ENCODE assay signal across 23 mouse cellular contexts in the genomic region with DNA sequence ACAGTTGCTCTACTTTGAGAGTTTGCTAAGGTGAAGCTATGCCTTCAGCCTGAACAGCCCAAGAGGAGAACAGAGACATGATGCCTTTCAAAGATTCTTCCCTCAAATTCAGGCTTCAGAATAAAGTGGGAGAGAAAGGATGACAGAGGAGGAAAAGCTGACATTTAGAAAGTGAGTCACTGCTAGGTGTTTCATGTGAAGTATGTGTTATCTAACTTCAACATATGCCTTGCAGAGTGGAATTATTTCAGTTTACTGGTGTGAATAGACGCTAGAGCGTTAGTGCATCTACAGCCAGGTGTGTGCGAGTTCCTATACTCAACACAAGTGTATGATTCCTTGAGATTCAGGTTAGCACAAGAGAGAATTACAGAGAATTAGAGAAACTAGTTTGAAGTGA.
A peak's percentile ranks its signal among the peaks of the same experiment; 100 is the strongest.
DNase-seq lines count a peak whose midpoint lies in the region; ATAC-seq and TF ChIP-seq lines count a peak whose summit lies in the region.
"Had no signal": no experiment of that assay in that cellular context is flagged by ENCODE, and none has a peak within 500 bp of the region (broad histone marks: within the 10 kb centered on the region; RNA-seq: fewer than 3 reads in every experiment).

No protein-coding gene starts in this region.

- H3K27ac ChIP-seq in left cerebral cortex, adult 2 months, result peak overlapping the region; percentile 28; the same call in 1 of the 2 replicates
- no peak overlapping the region for H3K27ac ChIP-seq in hindbrain, embryonic 10.5 days

- peak; percentile 85 for ATAC-seq in frontal cortex, adult (ENCODE audit: low TSS enrichment)
- ATAC-seq: activated CD4-positive, CD25-positive, alpha-beta regulatory T cell, adult 4 months; CD4-positive, CD25-positive, alpha-beta regulatory T cell, adult 4 months; Patski had no signal

- H3K4me3 ChIP-seq in left cerebral cortex, adult 2 months, result no peak overlapping the region
- H3K4me3 ChIP-seq in hindbrain, embryonic 10.5 days, result no peak overlapping the region

- no peaks in the 10 kb centered on the region for H3K36me3 ChIP-seq in hindbrain, embryonic 10.5 days
- H3K36me3 ChIP-seq: G1E had no signal

- H3K27me3 ChIP-seq in hindbrain, embryonic 10.5 days (ENCODE audit: insufficient read depth, poor library complexity, severe bottlenecking), result no peaks in the 10 kb centered on the region
- H3K27me3 ChIP-seq: CH12.LX, Patski had no signal

- intact Hi-C loops in left cerebral cortex, adult 2 months (cut with DNase I), result no loop called here

- no peak for TF ChIP-seq CTCF in left cerebral cortex, adult 2 months (IDR thresholded peaks at IDR 0.05)

- H3K4me1 ChIP-seq in hindbrain, embryonic 10.5 days (replicated peaks), result no peaks in the 10 kb centered on the region

- no peaks in the 10 kb centered on the region for H3K9me3 ChIP-seq in hindbrain, embryonic 10.5 days
- H3K9me3 ChIP-seq: G1E had no signal

- DNase-seq in frontal cortex, postnatal 14 days (ENCODE audit: low spot score in 2 of 2), result no peak
- DNase-seq in left cerebral cortex, adult 2 months (ENCODE audit: extremely low spot score in 1 of 2, low spot score in 2 of 2), result no peak
- DNase-seq in left cerebral cortex, adult 11 months (ENCODE audit: low spot score), result no peak
- peak; percentile 72 for DNase-seq in brain, adult 2 months (ENCODE audit: low read depth, low spot score)
- DNase-seq in telencephalon, adult 2 months (ENCODE audit: low read depth, low spot score), result peak; percentile 32
- no peak for DNase-seq in hindbrain, embryonic 10.5 days (ENCODE audit: low spot score)
- no peak for DNase-seq in thymus, postnatal 0 days (ENCODE audit: low spot score)
- DNase-seq: adrenal gland, adult 2 months; adrenal gland, adult 8-10 months; adrenal gland, postnatal 10 days; adrenal gland, postnatal 14 days; adrenal gland, postnatal 25 days; adrenal gland, postnatal 36 days; B cell, adult 2 months; cerebellum, adult 11 months; cerebellum, adult 11-12 months; cerebellum, adult 18-20 months had no signal

- 93% methylated on average over 3 of the region's 3 CpGs for WGBS in hindbrain, embryonic 10.5 days

Comparison
In these comparisons a context has a peak if more than half of its experiments do, and no peak if none do; other contexts are left out.
1. DNase-seq: peak in brain, adult 2 months (single experiment) and telencephalon, adult 2 months (single experiment); none in frontal cortex, postnatal 14 days (0 of 2), left cerebral cortex, adult 2 months (0 of 2), left cerebral cortex, adult 11 months (single experiment), hindbrain, embryonic 10.5 days (single experiment) and thymus, postnatal 0 days (single experiment).